Mouse (Mus musculus): ENCODE results near the gene Arfgef3. TPM values are rescaled to one million over a fixed set of nuclear protein-coding genes. Genes with fewer than 3 reads are reported as not detected.

The Arfgef3 gene
- polyA plus RNA-seq (2015; fragmentation: Nextera tagmentation; extraction: Ambion mirVana): 0.26 and 0.40 TPM in 2 replicates

DNA sequence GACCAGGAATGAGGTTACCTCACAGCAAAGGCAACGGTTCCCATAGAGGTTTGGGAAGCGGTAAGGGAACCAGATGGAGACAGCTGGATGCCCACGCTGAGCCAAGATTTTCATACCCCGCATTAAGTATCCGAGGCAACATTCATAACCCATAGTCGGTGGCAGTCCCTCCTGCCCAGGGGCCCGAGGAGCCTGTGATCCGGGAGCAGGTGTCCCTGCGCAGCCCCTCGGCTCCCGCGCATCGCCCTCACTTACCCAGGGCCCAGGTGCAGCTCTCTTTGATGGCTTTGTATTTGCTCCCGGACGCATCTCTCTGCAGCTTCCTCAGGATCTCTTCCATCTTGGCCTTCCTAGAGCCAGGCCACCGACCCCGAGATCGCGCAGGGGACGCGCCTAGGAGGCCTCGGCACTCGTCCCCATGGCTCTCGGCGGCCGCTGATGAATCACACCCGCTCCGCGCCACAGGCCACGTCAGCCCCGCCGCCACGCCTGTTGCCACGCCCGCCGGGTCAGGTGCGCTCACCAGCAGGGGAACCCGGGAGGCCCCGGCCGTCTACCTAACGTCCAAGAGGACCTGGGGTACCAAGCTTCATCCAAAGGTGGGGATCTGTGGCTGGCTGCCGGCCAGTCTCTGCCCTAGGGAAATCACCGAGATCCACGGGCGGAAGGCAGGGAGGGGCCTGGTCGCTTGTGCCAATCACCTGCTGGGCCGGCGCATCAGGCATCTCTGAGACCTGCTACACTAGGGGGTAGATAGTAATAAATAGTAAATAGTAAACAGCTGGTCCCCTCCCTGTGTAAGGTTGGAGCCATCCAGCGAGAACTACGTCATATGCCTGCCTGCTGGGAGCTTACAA lies at the start of gene Arfgef3:
Gene Arfgef3, minus strand, starts transcription at position 664 of the 857 bp plus-strand sequence.

DNA sequence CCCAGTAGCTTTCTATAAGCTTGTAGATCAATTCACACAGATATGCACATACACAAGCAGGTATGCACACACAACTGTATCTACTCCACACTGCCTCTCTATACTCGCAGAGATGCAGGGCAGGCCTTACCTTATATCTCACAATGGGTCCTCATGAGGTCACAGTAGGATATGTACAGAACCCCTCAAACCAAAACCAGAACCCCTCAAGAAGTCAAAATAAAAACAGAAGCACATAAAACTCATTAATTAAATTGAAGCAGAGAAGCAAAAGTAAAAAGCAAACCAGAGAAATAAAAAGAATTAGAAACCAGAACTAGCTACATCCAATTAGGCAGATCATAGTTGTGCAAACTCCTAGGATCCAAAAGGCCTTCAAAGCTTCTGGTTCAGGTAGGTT lies 42.9 kb upstream of the Arfgef3 start, which contains the start of gene Gm4922:
Gene Gm4922, minus strand, starts transcription at position 101 of the 400 bp plus-strand sequence.

DNA sequence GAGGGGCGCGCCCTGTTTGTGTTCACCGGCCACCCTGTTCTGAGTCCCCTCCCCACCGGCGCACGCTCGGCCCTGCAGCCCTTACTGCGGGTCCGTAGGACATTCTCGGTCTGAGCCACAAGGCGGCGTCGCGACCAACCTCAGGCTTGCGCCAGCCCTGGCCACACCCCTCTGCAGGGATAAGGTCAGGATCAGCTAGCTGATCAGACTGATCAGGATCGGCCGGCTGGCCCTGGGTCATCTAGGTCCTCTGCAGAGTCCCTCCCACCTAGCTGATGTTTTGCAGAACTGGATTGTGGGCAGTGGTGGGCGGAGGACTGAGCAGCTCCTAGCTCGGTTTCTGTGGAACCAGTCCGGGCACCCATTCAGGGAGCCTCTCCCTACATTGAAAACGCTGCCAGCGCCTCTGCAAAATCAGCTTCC lies 197.9 kb downstream of the Arfgef3 start, which contains the start of gene Hebp2:
Gene Hebp2, minus strand, starts transcription at position 264 of the 423 bp plus-strand sequence.

Other genes starting within 250 kb of the Arfgef3 start
- 2.6 and 7.6 TPM in 2 replicates for gene Hebp2, start 197.9 kb downstream of the Arfgef3 start, polyA plus RNA-seq (2015; fragmentation: Nextera tagmentation; extraction: Ambion mirVana)
- 0.09 and 0.10 TPM in 2 replicates for gene Gm4922, start 42.8 kb upstream of the Arfgef3 start, polyA plus RNA-seq (2015; fragmentation: Nextera tagmentation; extraction: Ambion mirVana)
- 4.2 and 53.0 TPM in 2 replicates for gene Perp, start 101.1 kb upstream of the Arfgef3 start, polyA plus RNA-seq (2015; fragmentation: Nextera tagmentation; extraction: Ambion mirVana)

Data from skeletal muscle tissue, postnatal 0 days (tissue).